Mouse (Mus musculus) forebrain, embryonic 14.5 days (tissue): Measurements from ENCODE around the gene Psmf1. TPM values are rescaled to one million over a fixed set of nuclear protein-coding genes. Genes with fewer than 3 reads are reported as not detected.

Experiments
- ATAC-seq: fragments of 200-750 bp; cut with Nextera tagmentation; 2 replicates; pipeline ENCODE4 v1.8.0; 2017; ENCODE audit warnings: mild to moderate bottlenecking, moderate library complexity
- DNase-seq: peaks from one replicate; pipeline ENCODE4 v3.0.0-alpha.2; 2015; ENCODE audit warnings: low spot score
- H3K27ac ChIP-seq: fragments of 300-500 bp; sonication (generic); 2 replicates; pipeline ENCODE4 v1.5.1; 2014; ENCODE audit warnings: low read depth, mild to moderate bottlenecking, control low read depth, low read length, moderate library complexity
- H3K27me3 ChIP-seq: fragments of 300-500 bp; sonication (generic); replicated peaks from 2 replicates; pipeline ENCODE4 v1.6.1; 2014; ENCODE audit warnings: low read length, control low read depth, mixed read lengths; ENCODE audit not compliant: control insufficient read depth, insufficient read depth
- H3K36me3 ChIP-seq: fragments of 300-500 bp; sonication (generic); 2 replicates; pipeline ENCODE4 v1.6.1; 2014; ENCODE audit warnings: low read length, control low read depth; ENCODE audit not compliant: control insufficient read depth, insufficient read depth
- H3K4me1 ChIP-seq: fragments of 300-500 bp; sonication (generic); 2 replicates; pipeline ENCODE4 v1.6.1; 2014; ENCODE audit warnings: antibody characterized with exemption, low read length, control low read depth; ENCODE audit not compliant: control insufficient read depth, insufficient read depth
- H3K4me2 ChIP-seq: fragments of 300-500 bp; sonication (generic); 2 replicates; pipeline ENCODE4 v1.6.1; 2014; ENCODE audit warnings: mild to moderate bottlenecking, control low read depth, low read length
- H3K4me3 ChIP-seq: fragments of 300-500 bp; sonication (generic); 2 replicates; pipeline ENCODE4 v1.5.1; 2014; ENCODE audit warnings: low read depth, low read length, control low read depth
- H3K9ac ChIP-seq: fragments of 300-500 bp; sonication (generic); 2 replicates; pipeline ENCODE4 v1.6.1; 2014; ENCODE audit warnings: mild to moderate bottlenecking, low read length, control low read depth, moderate library complexity
- H3K9me3 ChIP-seq: fragments of 300-500 bp; sonication (generic); replicated peaks from 2 replicates; pipeline ENCODE4 v1.6.1; 2016; ENCODE audit warnings: low read length, control low read depth, mixed read lengths; ENCODE audit not compliant: control insufficient read depth
- WGBS: fragments of 180-500 bp; shearing (Covaris S2); extraction: QIAGEN DNeasy Blood & Tissue Kit; methylation state at CpG from one replicate; pipeline ENCODE4 v1.1.7; 2014; 5-methylcytosine and 5-hydroxymethylcytosine counted together
- polyA plus RNA-seq: library from polyadenylated mRNA; unstranded; fragments of >200 nt; fragmentation: Nextera tagmentation; extraction: Ambion mirVana; gene quantifications from 2 replicates; pipeline ENCODE4 v1.2.1, GENCODE M21; 2014

Gene Psmf1
- polyA plus RNA-seq, 1 experiment from 2014 or later, result 59.4 TPM

DNA sequence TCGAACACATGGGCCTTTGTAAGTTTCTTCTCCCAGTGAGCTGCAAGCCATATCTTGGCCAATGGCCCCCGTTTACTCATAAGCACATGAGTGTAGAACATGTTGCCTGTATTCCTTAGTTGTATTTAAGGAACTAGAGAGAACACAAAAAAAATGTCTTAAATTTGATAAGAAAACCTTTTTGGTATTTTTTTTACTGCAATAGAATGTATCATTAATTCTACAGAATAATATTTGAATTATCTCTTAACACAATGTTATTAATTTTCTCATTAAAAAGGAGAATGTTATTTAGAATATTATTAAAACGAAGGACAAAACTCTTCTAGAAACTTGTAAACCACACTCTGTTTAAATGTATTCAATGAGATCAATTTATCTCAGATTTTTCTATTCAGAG lies 75.6 kb downstream of the Psmf1 start, which contains the start of gene Rad21l:
Gene Rad21l, minus strand, starts transcription at position 101 of the 400 bp plus-strand sequence.
- DNase-seq, result no peak
- H3K4me3 ChIP-seq, result no peak within 1 kb of the TSS
- H3K4me1 ChIP-seq, result no peaks in the 10 kb centered on the region
- 83% methylated on average over 3 of the region's 3 CpGs for WGBS
- H3K36me3 ChIP-seq, result no peaks in the 10 kb centered on the region
- no peaks in the 10 kb centered on the region for H3K27me3 ChIP-seq
- H3K9me3 ChIP-seq, result no peaks in the 10 kb centered on the region
- no peak within 1 kb of the TSS for H3K27ac ChIP-seq
- no peak for ATAC-seq
- no peak within 1 kb of the TSS for H3K4me2 ChIP-seq
- H3K9ac ChIP-seq, result no peak within 1 kb of the TSS

Other genes with a start within 250 kb of the Psmf1 start
- gene Fkbp1a, start 201.7 kb downstream of the Psmf1 start, polyA plus RNA-seq, result 631 and 644 TPM in 2 replicates
- 1.2 and 1.3 TPM in 2 replicates for gene Sdcbp2, start 171.6 kb downstream of the Psmf1 start, polyA plus RNA-seq
- 4.9 and 8.8 TPM in 2 replicates for gene Snph, start 111.6 kb downstream of the Psmf1 start, polyA plus RNA-seq
- 0.17 TPM in 1 of 2 replicates, not detected in the other for gene Rad21l, start 75.7 kb downstream of the Psmf1 start, polyA plus RNA-seq
- gene Tmem74b, start 42.2 kb downstream of the Psmf1 start, polyA plus RNA-seq, result 17.3 and 19.7 TPM in 2 replicates
- gene Rspo4, start 98.7 kb upstream of the Psmf1 start, polyA plus RNA-seq, result 0.17 TPM in 1 of 2 replicates, not detected in the other
- 0.21 TPM in 1 of 2 replicates, not detected in the other for gene Angpt4, start 167.0 kb upstream of the Psmf1 start, polyA plus RNA-seq
- 64.5 and 68.8 TPM in 2 replicates for gene Fam110a, start 236.0 kb upstream of the Psmf1 start, polyA plus RNA-seq